Mouse (Mus musculus) urinary bladder, postnatal 14 days (tissue): ENCODE data around the gene Rbp1.

Experiments
- DNase-seq: peaks from one replicate; pipeline ENCODE4 v3.0.0; 2021; ENCODE audit warnings: low spot score

Gene Rbp1

DNA sequence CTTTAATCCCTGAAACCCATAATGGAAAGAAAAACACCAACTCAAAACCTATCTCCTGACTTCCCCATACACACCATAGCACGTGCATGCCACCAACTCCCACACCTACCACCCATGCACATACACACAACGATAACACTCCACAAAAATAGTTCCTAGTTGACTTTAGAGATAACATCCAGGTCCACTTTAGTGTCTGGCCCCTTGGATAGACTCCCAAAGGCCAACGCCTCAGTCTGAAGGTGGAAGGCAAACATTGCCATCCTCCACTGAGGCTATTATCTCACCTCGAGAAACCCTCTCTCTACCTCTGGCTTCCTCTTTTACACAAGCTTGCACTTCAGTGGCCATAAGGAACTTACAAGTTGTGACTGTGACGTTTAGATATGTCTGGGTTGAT, 69.5 kb downstream of the Rbp1 start:
- DNase-seq: no peak

DNA sequence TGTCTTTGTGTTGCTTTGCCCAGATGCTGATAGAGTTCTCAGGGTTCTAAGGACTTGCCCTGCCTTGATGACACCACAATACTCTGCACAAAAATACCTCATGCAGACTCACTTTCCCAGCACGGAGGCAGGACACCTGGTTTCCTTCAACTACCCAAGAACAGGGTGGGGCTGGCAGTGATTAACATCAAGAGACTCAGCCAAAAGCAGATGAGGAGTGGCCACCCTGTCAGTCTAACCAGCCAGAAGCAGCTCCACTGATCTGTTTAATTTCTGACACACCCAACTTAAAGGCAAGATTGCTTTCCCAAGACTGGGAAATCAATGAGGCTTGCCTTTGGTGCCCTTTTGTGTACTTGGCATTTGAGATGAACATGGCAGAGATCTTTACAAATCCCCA, 70.1 kb downstream of the Rbp1 start:
- no peak for DNase-seq
